Mouse (Mus musculus) heart, embryonic 12.5 days (tissue): ENCODE measurements around the gene Gimap3. TPM values are rescaled to one million over a fixed set of nuclear protein-coding genes. Genes with fewer than 3 reads are reported as not detected.

Experiments used
- ATAC-seq: fragments of 200-750 bp; cut with Nextera tagmentation; 2 replicates; pipeline ENCODE4 v1.8.0; 2017; ENCODE audit warnings: moderate TSS enrichment, moderate library complexity; ENCODE audit not compliant: insufficient number of reproducible peaks, low FRiP score
- H3K27ac ChIP-seq: fragments of 300-500 bp; sonication (generic); 2 replicates; pipeline ENCODE4 v1.5.1; 2016; ENCODE audit warnings: mild to moderate bottlenecking, moderate library complexity; ENCODE audit not compliant: poor library complexity, severe bottlenecking
- H3K27me3 ChIP-seq: fragments of 300-500 bp; sonication (generic); replicated peaks from 2 replicates; pipeline ENCODE4 v1.6.1; 2016; ENCODE audit warnings: mild to moderate bottlenecking, moderate library complexity
- H3K36me3 ChIP-seq: fragments of 300-500 bp; sonication (generic); 2 replicates; pipeline ENCODE4 v1.6.1; 2016; ENCODE audit warnings: mild to moderate bottlenecking, moderate library complexity
- H3K4me1 ChIP-seq: fragments of 300-500 bp; sonication (generic); replicated peaks from 2 replicates; pipeline ENCODE4 v1.6.1; 2016; ENCODE audit warnings: mild to moderate bottlenecking
- H3K4me2 ChIP-seq: fragments of 300-500 bp; sonication (generic); 2 replicates; pipeline ENCODE4 v1.6.1; 2016; ENCODE audit warnings: mild to moderate bottlenecking, moderate library complexity
- H3K4me3 ChIP-seq: fragments of 300-500 bp; sonication (generic); 2 replicates; pipeline ENCODE4 v1.5.1; 2016; ENCODE audit warnings: mild to moderate bottlenecking
- H3K9ac ChIP-seq: fragments of 300-500 bp; sonication (generic); 2 replicates; pipeline ENCODE4 v1.6.1; 2016; ENCODE audit warnings: mild to moderate bottlenecking, moderate library complexity
- H3K9me3 ChIP-seq: fragments of 300-500 bp; sonication (generic); replicated peaks from 2 replicates; pipeline ENCODE4 v1.6.1; 2016; ENCODE audit warnings: mild to moderate bottlenecking, moderate library complexity
- WGBS: fragments of 180-500 bp; shearing (Covaris S2); methylation state at CpG from one replicate; pipeline ENCODE4 v1.1.7; 2016; 5-methylcytosine and 5-hydroxymethylcytosine counted together
- polyA plus RNA-seq: library from polyadenylated mRNA; unstranded; fragments of >200 nt; fragmentation: Nextera tagmentation; extraction: Ambion mirVana; gene quantifications from 2 replicates; pipeline ENCODE4 v1.2.1, GENCODE M21; 2016

The Gimap3 gene
- polyA plus RNA-seq, 1 experiment from 2014 or later, result not detected

DNA sequence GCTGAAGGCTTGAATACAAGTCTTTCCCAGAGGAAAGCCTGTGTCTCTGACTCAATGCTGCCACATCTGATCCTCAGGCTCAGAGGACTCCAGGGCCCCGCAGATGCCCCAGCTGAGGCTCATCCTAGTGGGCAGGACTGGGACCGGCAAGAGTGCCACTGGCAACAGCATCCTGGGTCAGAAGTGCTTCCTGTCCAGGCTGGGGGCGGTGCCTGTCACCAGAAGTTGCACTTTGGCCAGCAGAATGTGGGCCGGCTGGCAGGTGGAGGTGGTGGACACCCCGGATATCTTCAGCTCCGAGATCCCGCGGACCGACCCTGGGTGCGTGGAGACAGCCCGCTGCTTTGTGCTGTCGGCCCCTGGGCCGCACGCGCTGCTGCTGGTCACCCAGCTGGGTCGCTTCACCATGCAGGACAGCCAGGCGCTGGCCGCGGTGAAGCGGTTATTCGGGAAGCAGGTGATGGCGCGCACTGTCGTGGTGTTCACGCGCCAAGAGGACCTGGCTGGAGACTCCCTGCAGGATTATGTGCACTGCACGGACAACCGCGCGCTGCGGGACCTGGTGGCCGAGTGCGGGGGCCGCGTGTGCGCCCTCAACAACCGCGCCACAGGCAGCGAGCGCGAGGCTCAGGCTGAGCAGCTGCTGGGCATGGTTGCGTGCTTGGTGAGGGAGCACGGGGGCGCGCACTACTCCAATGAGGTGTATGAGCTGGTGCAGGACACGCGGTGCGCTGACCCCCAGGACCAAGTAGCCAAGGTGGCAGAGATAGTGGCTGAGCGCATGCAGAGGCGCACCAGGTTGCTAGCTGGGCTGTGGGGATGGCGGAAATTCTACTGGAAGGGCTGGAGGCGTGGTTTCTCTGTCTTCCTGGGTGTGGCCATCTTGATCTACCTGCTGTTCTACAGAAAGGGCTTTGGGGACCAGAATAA, 28.0 kb downstream of the Gimap3 start:
- no peaks in the 10 kb centered on the region for H3K9me3 ChIP-seq
- no peak for ATAC-seq
- no peaks in the 10 kb centered on the region for H3K36me3 ChIP-seq
- peaks cover 44% of the 10 kb centered on the region for H3K27me3 ChIP-seq
- H3K4me2 ChIP-seq, result peak overlapping the region; percentile 88
- H3K4me3 ChIP-seq, result peak overlapping the region; percentile 49
- 14% methylated on average over 52 of the region's 52 CpGs for WGBS
- H3K27ac ChIP-seq, result no peak overlapping the region
- peaks cover 28% of the 10 kb centered on the region for H3K4me1 ChIP-seq
- peak overlapping the region; percentile 50; the same call in 1 of the 2 replicates for H3K9ac ChIP-seq

DNA sequence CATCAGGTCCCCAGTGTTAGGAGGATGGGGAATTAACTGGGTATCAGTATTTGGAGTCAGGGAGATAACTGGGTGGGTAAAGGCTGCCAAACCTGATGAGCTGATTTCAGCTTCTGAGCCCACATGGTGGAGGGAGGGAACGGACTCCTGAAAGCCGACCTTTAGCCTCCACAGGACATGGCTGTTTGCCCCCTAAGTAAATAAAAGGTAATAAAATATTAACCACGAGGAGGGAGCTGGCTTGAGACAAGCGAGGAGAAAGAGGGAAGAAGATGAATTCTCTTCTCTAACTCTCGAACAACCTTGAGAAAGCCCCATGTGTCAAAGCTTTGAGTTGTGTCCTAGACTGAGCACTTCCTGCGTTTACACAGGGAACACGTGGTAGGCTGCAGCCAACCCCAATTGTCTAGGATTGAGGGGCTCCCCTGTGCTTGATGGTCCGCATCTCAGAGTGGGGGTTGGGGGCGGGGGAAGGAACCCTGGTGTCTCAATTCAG, 28.9 kb downstream of the Gimap3 start:
- Histone ChIP-seq H3K9ac (no peak overlapping the region), H3K27ac (no peak overlapping the region), H3K36me3 (no peaks in the 10 kb centered on the region), H3K27me3 (peaks cover 44% of the 10 kb centered on the region), H3K9me3 (no peaks in the 10 kb centered on the region), H3K4me1 (peaks cover 28% of the 10 kb centered on the region), H3K4me2 (peak overlapping the region; percentile 88; the same call in 1 of the 2 replicates), H3K4me3 (no peak overlapping the region)
- ATAC-seq, result no peak
- 25% methylated on average over 9 of the region's 9 CpGs for WGBS

GRCm38 (mm10) chr6:48741273-48741672, 29.4 kb downstream of the Gimap3 start:
- Histone ChIP-seq H3K4me2 (peak overlapping the region; percentile 54), H3K9me3 (no peaks in the 10 kb centered on the region), H3K36me3 (no peaks in the 10 kb centered on the region), H3K4me1 (peaks cover 28% of the 10 kb centered on the region), H3K27ac (no peak overlapping the region), H3K4me3 (no peak overlapping the region), H3K9ac (no peak overlapping the region), H3K27me3 (peaks cover 44% of the 10 kb centered on the region)
- 39% methylated on average over 3 of the region's 3 CpGs for WGBS
- ATAC-seq, result no peak

GRCm38 (mm10) chr6:48740501-48741169, 30.0 kb downstream of the Gimap3 start:
- H3K4me3 ChIP-seq, result peak overlapping the region; percentile 21; the same call in 1 of the 2 replicates
- H3K4me1 ChIP-seq, result peaks cover 25% of the 10 kb centered on the region
- 57% methylated on average over 3 of the region's 3 CpGs for WGBS
- H3K4me2 ChIP-seq, result peak overlapping the region; percentile 54
- no peak for ATAC-seq
- H3K9ac ChIP-seq, result no peak overlapping the region
- no peaks in the 10 kb centered on the region for H3K36me3 ChIP-seq
- peaks cover 38% of the 10 kb centered on the region for H3K27me3 ChIP-seq
- H3K27ac ChIP-seq, result peak overlapping the region; percentile 75
- no peaks in the 10 kb centered on the region for H3K9me3 ChIP-seq

DNA sequence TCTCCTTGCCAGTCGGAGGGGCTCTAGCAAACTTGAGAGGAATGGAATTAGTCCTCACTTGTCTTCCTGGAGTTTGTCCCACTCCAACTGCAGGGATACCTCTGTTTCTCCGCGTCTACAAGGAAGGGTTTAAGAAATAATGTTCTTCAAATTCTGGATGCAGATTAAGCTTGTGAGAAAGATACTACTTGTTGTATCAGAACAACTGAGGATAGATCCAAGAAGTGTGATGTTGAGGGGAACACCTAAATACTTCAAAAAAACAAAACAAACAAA, 30.9 kb downstream of the Gimap3 start:
- Histone ChIP-seq H3K27me3 (peaks cover 37% of the 10 kb centered on the region), H3K4me1 (peaks cover 25% of the 10 kb centered on the region), H3K36me3 (no peaks in the 10 kb centered on the region), H3K4me2 (peak overlapping the region; percentile 56), H3K9me3 (no peaks in the 10 kb centered on the region), H3K9ac (no peak overlapping the region), H3K4me3 (peak overlapping the region; percentile 33), H3K27ac (peak overlapping the region; percentile 74; the same call in 1 of the 2 replicates)
- WGBS, result 62% methylated on average over 3 of the region's 3 CpGs
- no peak for ATAC-seq

DNA sequence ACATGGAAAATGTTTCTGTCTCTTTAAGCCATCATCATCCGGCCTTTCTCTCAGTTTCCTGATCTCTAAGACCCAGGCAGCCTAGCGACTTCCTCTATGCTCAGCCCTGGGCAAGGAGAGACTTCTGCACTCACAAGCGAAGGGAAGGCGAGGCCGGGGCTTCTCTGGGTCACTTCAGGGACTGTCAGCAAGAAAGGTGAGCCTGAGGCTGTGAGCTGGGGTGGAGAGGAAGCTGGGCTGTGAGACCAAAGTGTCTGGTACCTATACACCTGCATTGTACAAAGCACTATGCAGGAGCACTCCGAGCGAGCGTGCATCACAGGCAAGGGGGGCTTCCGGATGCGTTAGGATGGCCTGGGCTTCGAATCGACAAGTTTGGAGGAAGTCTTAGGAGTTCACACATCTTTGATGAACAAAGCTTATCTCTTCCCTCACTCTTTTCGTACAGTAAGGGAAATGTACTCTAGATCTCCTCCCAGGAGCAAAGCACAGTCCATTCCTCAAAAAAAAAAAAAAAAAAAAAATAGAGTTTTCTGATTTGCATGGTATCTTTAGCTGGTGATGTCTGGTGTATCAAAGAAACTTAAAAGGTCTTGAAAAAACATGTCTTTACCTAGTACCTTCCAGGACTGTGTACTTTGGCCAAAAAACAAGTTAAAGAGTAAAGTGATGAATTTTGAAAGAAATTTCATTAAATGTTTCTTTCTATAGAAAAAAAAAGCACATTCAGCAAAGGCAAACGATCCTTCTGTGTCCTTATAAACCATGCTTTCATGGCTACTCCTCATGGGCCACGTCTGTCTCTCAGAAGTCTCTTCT, 31.5 kb downstream of the Gimap3 start, which contains the start of gene Gimap1:
TSS of gene Gimap1 (plus strand) at position 94 of the 819 bp plus-strand sequence.
- peak within 1 kb of the TSS; percentile 17; the same call in 1 of the 2 replicates for H3K9ac ChIP-seq
- WGBS, result 44% methylated on average over 15 of the region's 15 CpGs
- 0 out of 2 replicates have a peak, but pooled peaks have one; percentile 69 for ATAC-seq

GRCm38 (mm10) chr6:48737688-48738087, 33.0 kb downstream of the Gimap3 start:
- no peak overlapping the region for H3K4me2 ChIP-seq
- peaks cover 26% of the 10 kb centered on the region for H3K27me3 ChIP-seq
- 76% methylated on average over 5 of the region's 5 CpGs for WGBS
- H3K36me3 ChIP-seq, result no peaks in the 10 kb centered on the region
- no peaks in the 10 kb centered on the region for H3K9me3 ChIP-seq
- no peak overlapping the region for H3K4me3 ChIP-seq
- ATAC-seq, result no peak
- H3K9ac ChIP-seq, result no peak overlapping the region
- H3K27ac ChIP-seq, result no peak overlapping the region
- H3K4me1 ChIP-seq, result peaks cover 20% of the 10 kb centered on the region

More for the DNA sequence above, 31.5 kb downstream of the Gimap3 start, which contains the start of gene Gimap1:
- Histone ChIP-seq H3K4me3 (peak within 1 kb of the TSS; percentile 38), H3K27ac (peak within 1 kb of the TSS; percentile 74), H3K27me3 (peaks cover 36% of the 10 kb centered on the region), H3K9me3 (no peaks in the 10 kb centered on the region), H3K4me2 (peak within 1 kb of the TSS; percentile 56), H3K36me3 (no peaks in the 10 kb centered on the region), H3K4me1 (peaks cover 25% of the 10 kb centered on the region)

DNA sequence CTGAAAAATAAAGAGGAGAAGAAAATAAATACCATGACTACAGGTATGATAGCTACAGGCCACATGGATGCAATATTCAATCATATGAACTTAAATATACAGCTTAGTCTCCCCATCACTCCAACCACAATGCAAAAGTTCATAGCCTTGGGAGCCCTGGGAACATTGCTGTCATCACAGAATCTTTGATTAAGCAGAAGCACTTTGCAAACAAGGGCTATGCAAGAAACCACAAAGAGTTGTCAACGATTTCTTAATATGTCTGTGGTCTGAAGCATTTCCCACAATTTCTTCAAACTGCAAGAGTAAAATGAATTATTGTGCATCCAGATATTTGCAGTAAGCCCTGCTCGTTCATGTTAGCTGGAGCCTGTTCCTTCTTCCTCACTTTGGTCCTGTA, 33.6 kb downstream of the Gimap3 start:
- Histone ChIP-seq H3K9ac (no peak overlapping the region), H3K36me3 (no peaks in the 10 kb centered on the region), H3K4me3 (no peak overlapping the region), H3K27me3 (peaks cover 20% of the 10 kb centered on the region), H3K9me3 (no peaks in the 10 kb centered on the region), H3K27ac (no peak overlapping the region), H3K4me2 (no peak overlapping the region), H3K4me1 (peaks cover 14% of the 10 kb centered on the region)
- 73% methylated on average over 2 of the region's 2 CpGs for WGBS
- ATAC-seq, result no peak

GRCm38 (mm10) chr6:48733660-48734059, 37.0 kb downstream of the Gimap3 start:
- Histone ChIP-seq H3K27me3 (no peaks in the 10 kb centered on the region), H3K4me3 (no peak overlapping the region), H3K36me3 (no peaks in the 10 kb centered on the region), H3K4me2 (no peak overlapping the region), H3K9me3 (no peaks in the 10 kb centered on the region), H3K9ac (no peak overlapping the region), H3K4me1 (no peaks in the 10 kb centered on the region), H3K27ac (no peak overlapping the region)
- no peak for ATAC-seq
- WGBS, result 86% methylated on average over 1 of the region's 1 CpGs

DNA sequence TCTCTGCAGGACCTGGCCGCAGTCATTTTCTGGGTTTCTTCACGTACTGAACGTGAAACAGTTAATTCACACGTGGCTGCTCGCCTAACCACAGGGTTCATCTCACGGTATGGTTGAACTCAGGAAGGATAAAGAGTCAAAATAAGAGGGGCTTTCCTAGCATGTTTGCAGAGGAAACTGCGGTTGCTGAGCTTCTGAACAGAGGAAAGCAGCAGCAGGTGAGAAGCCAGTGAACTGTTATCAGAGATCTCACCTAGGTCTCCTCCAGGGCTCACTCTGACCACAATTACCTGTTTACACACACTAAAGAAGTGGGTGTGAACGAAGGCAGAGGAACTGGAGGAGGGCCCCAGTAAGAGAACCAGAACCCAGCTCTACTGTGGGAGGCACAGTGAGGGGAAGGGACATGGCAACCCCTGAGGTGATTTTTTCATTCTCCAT, 37.8 kb downstream of the Gimap3 start:
- no peaks in the 10 kb centered on the region for H3K9me3 ChIP-seq
- H3K4me3 ChIP-seq, result no peak overlapping the region
- no peak for ATAC-seq
- no peaks in the 10 kb centered on the region for H3K4me1 ChIP-seq
- whole genome bisulfite sequencing, result 42% methylated on average over 8 of the region's 8 CpGs
- no peak overlapping the region for H3K27ac ChIP-seq
- no peak overlapping the region for H3K4me2 ChIP-seq
- H3K27me3 ChIP-seq, result no peaks in the 10 kb centered on the region
- H3K36me3 ChIP-seq, result no peaks in the 10 kb centered on the region
- H3K9ac ChIP-seq, result no peak overlapping the region
